Mouse (Mus musculus) hindbrain, embryonic 15.5 days (tissue): Measurements from ENCODE around the gene Sowaha. TPM values are rescaled to one million over a fixed set of nuclear protein-coding genes. Genes with fewer than 3 reads are reported as not detected.

Experiments
- ATAC-seq: fragments of 200-750 bp; cut with Nextera tagmentation; 2 replicates; pipeline ENCODE4 v1.8.0; 2017; ENCODE audit warnings: low read depth, moderate number of reproducible peaks, moderate TSS enrichment; ENCODE audit not compliant: low FRiP score
- H3K27ac ChIP-seq: fragments of 300-500 bp; sonication (generic); replicated peaks from 2 replicates; pipeline ENCODE4 v1.5.1; 2015; ENCODE audit warnings: mild to moderate bottlenecking, inconsistent platforms
- H3K27me3 ChIP-seq: fragments of 300-500 bp; sonication (generic); 2 replicates; pipeline ENCODE4 v1.6.1; 2015; ENCODE audit warnings: control low read depth, inconsistent platforms
- H3K36me3 ChIP-seq: fragments of 300-500 bp; sonication (generic); 2 replicates; pipeline ENCODE4 v1.6.1; 2015; ENCODE audit warnings: control low read depth, inconsistent platforms
- H3K4me1 ChIP-seq: fragments of 300-500 bp; sonication (generic); replicated peaks from 2 replicates; pipeline ENCODE4 v1.6.1; 2015; ENCODE audit warnings: control low read depth, inconsistent platforms
- H3K4me2 ChIP-seq: fragments of 300-500 bp; sonication (generic); 2 replicates; pipeline ENCODE4 v1.6.1; 2015; ENCODE audit warnings: moderate library complexity, mild to moderate bottlenecking, inconsistent platforms
- H3K4me3 ChIP-seq: fragments of 300-500 bp; sonication (generic); 2 replicates; pipeline ENCODE4 v1.5.1; 2015; ENCODE audit warnings: mild to moderate bottlenecking, inconsistent platforms
- H3K9ac ChIP-seq: fragments of 300-500 bp; sonication (generic); 2 replicates; pipeline ENCODE4 v1.6.1; 2015; ENCODE audit warnings: inconsistent platforms
- H3K9me3 ChIP-seq: fragments of 300-500 bp; sonication (generic); 2 replicates; pipeline ENCODE4 v1.6.1; 2016; ENCODE audit warnings: control low read depth, inconsistent platforms
- WGBS: fragments of 180-500 bp; shearing (Covaris S2); methylation state at CpG from one replicate; pipeline ENCODE4 v1.1.7; 2015; 5-methylcytosine and 5-hydroxymethylcytosine counted together
- polyA plus RNA-seq: library from polyadenylated mRNA; unstranded; fragments of >200 nt; fragmentation: Nextera tagmentation; extraction: Ambion mirVana; gene quantifications from 2 replicates; pipeline ENCODE4 v1.2.1, GENCODE M21; 2015

Gene Sowaha
- polyA plus RNA-seq, 1 experiment from 2014 or later = 1.6 TPM

DNA sequence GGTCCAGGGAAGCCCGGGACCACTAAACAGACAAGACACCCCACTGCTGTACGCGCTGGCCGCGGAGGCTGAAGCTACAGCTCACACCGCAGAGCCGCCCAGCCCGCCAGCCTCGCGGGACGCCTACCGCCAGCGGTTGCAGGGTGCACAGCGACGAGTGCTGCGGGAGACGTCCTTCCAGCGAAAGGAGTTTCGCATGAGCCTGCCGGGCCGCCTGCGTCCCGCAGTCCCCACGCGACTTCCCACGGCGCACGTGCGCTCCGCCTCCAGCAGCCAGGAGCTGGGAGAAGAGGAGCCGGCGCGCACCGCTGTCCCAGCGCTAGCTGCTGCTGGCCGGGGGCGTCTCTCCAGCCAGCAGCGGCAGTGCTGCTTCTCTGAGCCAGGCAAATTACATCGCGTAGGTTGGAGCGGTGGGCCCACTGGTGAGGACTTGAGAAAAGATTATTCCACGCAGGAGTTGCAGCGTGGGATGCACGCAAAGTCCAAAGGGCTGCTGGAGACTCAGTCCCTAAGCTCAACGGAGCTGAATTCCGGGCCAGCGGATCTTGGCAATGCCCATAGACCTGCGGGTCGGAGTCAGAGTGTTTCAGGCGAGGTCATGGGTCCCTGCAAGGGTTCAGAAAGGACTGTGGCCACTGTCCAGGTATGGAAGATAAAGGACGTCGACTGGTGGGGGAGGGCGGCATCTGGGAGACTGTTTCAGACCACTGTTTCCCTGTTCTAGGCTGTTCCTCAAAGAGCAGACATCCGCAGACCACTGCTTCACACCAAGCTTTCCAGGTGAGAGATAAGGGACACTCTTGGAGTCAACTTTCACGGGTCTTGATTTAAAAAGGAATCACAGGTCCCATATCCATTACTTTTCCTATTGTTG, 16.3 kb downstream of the Sowaha start:
- Histone ChIP-seq H3K4me1 (peaks cover 20% of the 10 kb centered on the region), H3K27ac (no peak overlapping the region), H3K27me3 (peaks cover 68% of the 10 kb centered on the region), H3K9ac (0 out of 2 replicates have a peak overlapping the region, but pooled peaks have one; percentile 4), H3K9me3 (no peaks in the 10 kb centered on the region), H3K4me3 (peak overlapping the region; percentile 42), H3K36me3 (no peaks in the 10 kb centered on the region), H3K4me2 (peak overlapping the region; percentile 84)
- 7% methylated on average over 55 of the region's 55 CpGs for WGBS
- ATAC-seq = no peak

DNA sequence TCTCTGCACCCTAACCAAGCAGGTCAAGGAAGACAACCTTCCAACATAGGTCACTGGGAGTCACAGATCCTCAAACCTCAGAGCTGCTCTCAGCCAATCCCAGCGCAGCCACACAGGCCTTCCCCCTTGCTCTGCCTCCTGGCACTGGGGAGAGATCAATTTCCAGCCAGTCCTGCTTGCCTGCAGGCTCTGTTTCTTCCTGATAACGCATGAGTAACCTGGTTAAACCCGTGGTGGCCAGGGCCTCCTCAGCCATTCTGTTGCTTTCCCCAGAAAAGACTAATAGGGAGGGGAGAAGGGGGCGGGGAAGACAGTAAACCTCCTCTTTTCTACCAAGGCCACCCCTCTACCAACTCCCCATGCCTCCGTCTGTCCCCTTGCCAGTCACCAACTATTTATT, 18.3 kb downstream of the Sowaha start:
- H3K9me3 ChIP-seq = no peaks in the 10 kb centered on the region
- H3K36me3 ChIP-seq = no peaks in the 10 kb centered on the region
- peaks cover 80% of the 10 kb centered on the region for H3K27me3 ChIP-seq
- no peak overlapping the region for H3K9ac ChIP-seq
- no peak for ATAC-seq
- no peak overlapping the region for H3K4me2 ChIP-seq
- H3K27ac ChIP-seq = no peak overlapping the region
- H3K4me1 ChIP-seq = peaks cover 25% of the 10 kb centered on the region
- 23% methylated on average over 5 of the region's 5 CpGs for WGBS
- no peak overlapping the region for H3K4me3 ChIP-seq

DNA sequence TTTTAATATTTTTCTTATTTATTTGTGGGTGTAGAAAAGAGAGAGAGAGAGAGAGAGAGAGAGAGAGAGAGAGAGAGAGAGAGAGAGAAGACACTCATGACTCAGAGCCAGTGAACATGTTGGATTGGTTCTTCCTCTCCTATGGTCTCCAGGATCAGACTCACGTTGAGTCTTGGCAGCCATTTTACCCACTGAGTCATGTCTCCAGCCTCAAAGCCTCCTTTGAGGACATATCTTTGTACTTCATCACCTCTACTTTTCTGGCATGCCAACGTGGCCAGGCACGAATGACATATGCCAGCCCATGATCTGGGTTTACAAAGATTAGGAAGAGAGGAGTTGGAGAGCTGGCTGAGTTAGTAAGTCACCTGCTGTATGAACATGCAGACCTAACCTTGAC, 19.9 kb downstream of the Sowaha start:
- WGBS = 88% methylated on average over 3 of the region's 3 CpGs
- Histone ChIP-seq H3K4me1 (peaks cover 19% of the 10 kb centered on the region), H3K9ac (no peak overlapping the region), H3K4me2 (no peak overlapping the region), H3K27me3 (peaks cover 86% of the 10 kb centered on the region), H3K9me3 (no peaks in the 10 kb centered on the region), H3K27ac (no peak overlapping the region), H3K36me3 (no peaks in the 10 kb centered on the region), H3K4me3 (no peak overlapping the region)
- no peak for ATAC-seq

DNA sequence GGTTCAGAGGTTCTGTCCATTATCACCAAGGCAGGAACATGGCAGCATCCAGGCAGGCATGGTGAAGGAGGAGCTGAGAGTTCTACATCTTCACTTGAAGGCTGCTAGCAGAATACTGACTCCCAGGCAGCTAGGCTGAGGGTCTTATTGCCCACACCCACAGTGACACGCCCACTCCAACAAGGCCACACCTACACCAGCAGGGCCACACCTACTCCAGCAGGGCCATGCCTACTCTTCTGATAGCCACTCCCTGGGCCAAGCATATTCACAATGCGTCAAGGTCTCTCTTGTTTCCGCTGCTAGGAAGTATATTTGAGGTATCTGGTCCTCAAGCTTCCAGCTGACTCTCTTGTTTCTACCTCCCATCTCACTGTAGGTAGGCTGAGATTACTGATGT, 21.1 kb downstream of the Sowaha start:
- Histone ChIP-seq H3K9ac (no peak overlapping the region), H3K27ac (no peak overlapping the region), H3K4me2 (no peak overlapping the region), H3K4me1 (peaks cover 18% of the 10 kb centered on the region), H3K36me3 (no peaks in the 10 kb centered on the region), H3K4me3 (no peak overlapping the region), H3K9me3 (no peaks in the 10 kb centered on the region), H3K27me3 (peaks cover 76% of the 10 kb centered on the region)
- ATAC-seq = no peak
- WGBS = 54% methylated on average over 3 of the region's 3 CpGs

DNA sequence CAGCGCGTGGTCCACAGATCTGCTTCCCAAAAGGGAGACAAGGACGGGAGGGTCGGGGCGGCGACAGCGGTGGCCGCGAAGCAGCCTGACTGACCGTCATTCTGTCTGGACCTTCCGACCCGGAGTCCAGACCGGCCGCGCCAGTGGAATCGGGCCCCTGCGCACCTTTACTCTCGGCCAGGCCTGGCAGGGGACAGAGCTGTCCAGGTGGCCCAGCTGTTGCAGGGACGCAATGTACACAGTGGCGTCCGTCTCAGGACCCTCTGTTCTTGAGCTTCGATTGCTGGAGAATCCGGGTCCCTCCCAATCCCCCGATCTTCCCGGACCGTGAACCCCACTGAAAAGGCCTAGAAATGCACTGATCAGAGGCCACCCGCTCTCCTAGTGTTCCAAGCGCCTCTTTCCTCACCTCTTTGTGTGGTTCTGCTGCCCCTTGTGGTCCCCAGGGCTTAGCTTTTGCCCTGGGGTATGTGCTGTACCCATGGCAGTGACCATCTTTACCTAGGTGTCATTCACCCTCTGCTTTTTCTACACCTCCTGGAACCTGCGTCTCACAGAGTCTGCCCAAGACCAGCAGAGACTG, 22.6 kb downstream of the Sowaha start:
- ATAC-seq = 0 out of 2 replicates have a peak, but pooled peaks have one; percentile 19
- H3K36me3 ChIP-seq = no peaks in the 10 kb centered on the region

DNA sequence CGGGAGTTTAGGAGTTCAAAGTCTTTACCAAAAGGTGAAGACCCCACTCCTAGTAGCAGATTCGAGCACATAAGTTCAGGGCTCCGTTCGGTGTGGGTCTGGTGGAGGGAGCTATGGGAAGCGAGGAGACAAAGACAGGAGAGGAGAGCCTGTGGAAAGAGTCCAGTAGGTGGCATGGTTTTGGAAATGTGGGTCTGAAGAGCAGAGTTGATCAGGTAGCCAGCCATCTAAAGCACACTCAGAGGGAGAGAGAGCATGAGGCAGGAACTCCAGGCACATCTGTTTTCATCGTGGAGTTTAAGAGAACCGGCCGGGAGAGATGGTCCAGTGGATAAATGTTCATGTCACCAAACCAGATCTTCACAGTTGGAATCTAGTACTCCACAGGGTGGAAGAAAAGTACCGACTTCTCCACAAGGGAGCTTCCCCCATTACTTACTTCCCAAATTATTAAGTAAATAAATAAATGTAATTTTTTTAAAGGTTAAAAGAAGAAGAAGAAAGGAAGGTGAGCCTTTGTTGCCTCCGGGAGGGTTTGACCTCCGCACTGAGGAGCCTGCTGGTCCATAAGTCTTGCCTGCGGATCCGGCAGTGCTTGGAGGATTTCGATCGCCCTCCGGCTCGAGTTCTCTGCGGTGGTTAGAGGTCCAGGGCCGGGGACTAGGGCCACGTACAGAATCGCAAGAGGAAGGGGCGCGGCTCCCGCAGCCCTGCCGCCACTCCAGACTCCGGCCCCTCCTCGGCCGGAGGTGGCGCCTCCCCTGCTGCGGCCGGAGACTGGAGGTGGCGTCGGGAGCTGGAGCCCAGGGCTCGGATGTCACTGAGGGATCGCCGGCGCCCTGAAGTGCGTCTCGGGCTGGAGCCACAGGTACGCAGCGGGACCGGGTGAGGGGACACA, 23.4 kb downstream of the Sowaha start, which contains the start of the genes Gm10447 and Shroom1:
Gene Gm10447 (minus strand): TSS at position 637 of the 898 bp plus-strand sequence.
Gene Shroom1 (plus strand): TSS at position 732 of the 898 bp plus-strand sequence.
- peaks cover 8% of the 10 kb centered on the region for H3K4me1 ChIP-seq
- ATAC-seq = peak; percentile 43; the same call in 1 of the 2 replicates
- WGBS = 5% methylated on average over 42 of the region's 42 CpGs
- H3K4me2 ChIP-seq = peak within 1 kb of the TSS; percentile 67
- H3K27ac ChIP-seq = no peak within 1 kb of the TSS
- H3K36me3 ChIP-seq = no peaks in the 10 kb centered on the region
- H3K27me3 ChIP-seq = peaks cover 53% of the 10 kb centered on the region
- H3K9me3 ChIP-seq = no peaks in the 10 kb centered on the region
- peak within 1 kb of the TSS; percentile 32 for H3K9ac ChIP-seq
- H3K4me3 ChIP-seq = peak within 1 kb of the TSS; percentile 36

More for the DNA sequence above, 22.6 kb downstream of the Sowaha start:
- peak overlapping the region; percentile 36 for H3K4me3 ChIP-seq
- H3K27me3 ChIP-seq = peaks cover 60% of the 10 kb centered on the region
- WGBS = 8% methylated on average over 29 of the region's 29 CpGs
- peak overlapping the region; percentile 67 for H3K4me2 ChIP-seq
- peaks cover 8% of the 10 kb centered on the region for H3K4me1 ChIP-seq
- no peak overlapping the region for H3K27ac ChIP-seq
- H3K9ac ChIP-seq = peak overlapping the region; percentile 32
- H3K9me3 ChIP-seq = no peaks in the 10 kb centered on the region

DNA sequence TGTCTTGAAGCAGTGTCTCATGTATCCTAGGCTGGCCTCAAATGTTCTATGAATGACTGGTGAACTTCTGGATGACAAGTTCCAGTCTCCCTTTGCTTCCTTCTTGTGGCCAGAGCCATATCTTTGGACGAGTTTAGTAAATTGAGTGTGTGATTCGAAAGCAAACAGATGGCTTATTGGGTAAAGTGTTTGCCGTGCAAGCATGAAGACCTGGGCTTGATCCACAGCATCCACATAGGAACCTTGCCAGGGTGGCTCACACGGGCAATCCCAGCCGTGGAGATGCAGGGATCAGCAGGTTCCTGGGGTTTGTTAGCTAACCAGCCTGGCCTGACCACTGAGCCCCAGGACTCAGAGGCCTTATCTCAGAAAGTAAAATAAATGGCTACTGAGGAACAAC, 27.0 kb downstream of the Sowaha start:
- Histone ChIP-seq H3K4me1 (peaks cover 8% of the 10 kb centered on the region), H3K9me3 (no peaks in the 10 kb centered on the region), H3K36me3 (no peaks in the 10 kb centered on the region), H3K27me3 (peaks cover 27% of the 10 kb centered on the region), H3K27ac (no peak overlapping the region), H3K4me3 (no peak overlapping the region), H3K9ac (no peak overlapping the region), H3K4me2 (no peak overlapping the region)
- ATAC-seq = no peak
- WGBS = 89% methylated on average over 5 of the region's 5 CpGs

DNA sequence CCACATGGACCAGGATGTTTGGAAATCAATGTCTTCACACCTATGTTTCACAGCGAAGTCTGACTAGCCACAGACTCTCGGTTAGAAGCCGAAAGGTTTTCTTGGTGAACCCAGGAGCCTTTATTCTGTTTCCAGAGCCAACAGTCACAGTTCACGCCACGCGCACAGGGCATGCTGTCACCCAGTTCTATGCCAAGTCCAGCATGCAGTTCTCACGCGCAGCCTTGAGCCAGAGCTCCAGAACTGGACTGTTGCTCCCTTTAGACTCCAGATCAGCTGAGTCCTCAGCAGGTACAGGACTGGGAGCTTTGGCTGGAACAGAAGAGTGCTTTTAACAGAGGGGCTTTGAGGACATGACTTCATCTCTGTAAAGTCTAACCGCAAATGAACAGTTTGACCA, 27.7 kb downstream of the Sowaha start:
- H3K4me2 ChIP-seq = no peak overlapping the region
- no peaks in the 10 kb centered on the region for H3K36me3 ChIP-seq
- H3K4me1 ChIP-seq = peaks cover 6% of the 10 kb centered on the region
- H3K9ac ChIP-seq = no peak overlapping the region
- peaks cover 21% of the 10 kb centered on the region for H3K27me3 ChIP-seq
- H3K9me3 ChIP-seq = no peaks in the 10 kb centered on the region
- no peak overlapping the region for H3K4me3 ChIP-seq
- no peak overlapping the region for H3K27ac ChIP-seq
- 95% methylated on average over 9 of the region's 9 CpGs for WGBS
- no peak for ATAC-seq

DNA sequence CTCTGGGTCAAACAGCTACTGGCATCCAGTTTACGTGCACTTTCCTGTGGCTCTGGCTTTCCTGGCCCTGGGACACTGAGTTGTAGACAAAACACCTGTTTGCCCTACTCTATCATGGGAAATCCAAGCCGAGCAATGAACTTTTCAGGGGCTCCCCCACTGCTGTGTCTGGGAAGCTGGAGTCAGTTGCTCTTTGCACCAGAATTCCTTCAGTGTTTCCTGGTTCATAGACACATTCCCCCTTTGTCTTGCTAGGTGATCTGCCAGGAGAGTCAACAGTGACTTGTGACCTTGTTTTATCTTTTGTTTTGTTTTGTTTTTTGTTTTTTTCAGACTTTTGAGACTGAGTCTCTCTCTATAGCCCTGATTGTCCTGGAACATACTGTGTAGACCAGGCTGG, 28.7 kb downstream of the Sowaha start:
- Histone ChIP-seq H3K4me1 (no peaks in the 10 kb centered on the region), H3K9ac (no peak overlapping the region), H3K4me2 (no peak overlapping the region), H3K4me3 (no peak overlapping the region), H3K27me3 (peaks cover 13% of the 10 kb centered on the region), H3K27ac (no peak overlapping the region), H3K9me3 (no peaks in the 10 kb centered on the region), H3K36me3 (no peaks in the 10 kb centered on the region)
- WGBS = 76% methylated on average over 2 of the region's 2 CpGs
- no peak for ATAC-seq

DNA sequence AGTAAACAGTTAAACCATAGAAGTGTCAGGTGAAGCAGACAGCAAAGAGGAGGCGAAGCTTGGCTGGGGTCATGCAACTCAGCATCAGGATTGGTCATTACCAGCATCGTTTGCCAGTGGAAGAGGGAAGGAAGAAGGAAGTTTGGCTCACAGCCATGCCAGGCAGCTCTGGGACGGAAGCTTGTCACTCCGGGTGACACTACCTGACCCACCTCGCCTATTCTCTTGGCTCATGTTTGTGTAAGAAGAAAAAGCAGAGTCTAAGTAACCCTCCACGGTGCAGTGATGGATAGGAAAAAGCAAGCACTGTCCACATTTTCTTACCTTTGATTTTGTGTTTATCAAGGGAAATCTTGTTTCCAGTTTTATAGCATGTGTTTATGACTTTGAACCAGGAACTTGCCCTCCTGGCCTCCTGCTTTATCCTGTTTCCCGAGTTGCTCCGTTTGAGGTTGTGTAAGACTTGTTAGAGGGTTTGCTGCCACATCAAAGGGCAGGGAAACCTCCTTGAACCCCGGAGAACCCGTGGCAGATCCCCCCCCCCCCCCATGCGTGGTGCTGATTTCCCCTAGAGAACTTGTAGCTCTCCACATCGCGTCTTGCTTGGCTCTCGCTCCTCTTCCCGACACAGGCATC, 29.9 kb downstream of the Sowaha start:
- ATAC-seq = no peak
- Histone ChIP-seq H3K27me3 (peaks cover 2% of the 10 kb centered on the region; the same call in 1 of the 2 replicates), H3K4me1 (no peaks in the 10 kb centered on the region), H3K36me3 (no peaks in the 10 kb centered on the region), H3K4me3 (no peak overlapping the region), H3K27ac (no peak overlapping the region), H3K9ac (no peak overlapping the region), H3K4me2 (no peak overlapping the region), H3K9me3 (no peaks in the 10 kb centered on the region)
- 72% methylated on average over 15 of the region's 15 CpGs for WGBS

DNA sequence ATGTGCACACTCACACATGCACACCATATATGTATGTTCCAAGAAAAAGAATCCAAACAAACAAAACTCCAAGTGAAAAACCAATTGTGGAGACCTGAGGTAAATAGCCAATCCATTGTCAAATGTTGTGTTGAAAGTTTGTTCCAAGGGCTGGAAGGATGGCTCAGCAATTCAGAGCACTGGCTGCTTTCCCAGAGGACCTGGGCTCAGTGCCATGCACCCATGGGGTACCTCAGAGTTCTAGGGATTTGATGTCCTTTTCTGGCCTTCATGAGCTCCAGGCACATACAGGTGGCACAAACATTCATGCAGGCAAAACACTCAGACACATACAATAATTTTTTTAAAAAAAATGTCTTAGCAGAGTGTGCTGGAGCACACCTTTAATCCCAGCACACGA, 31.5 kb downstream of the Sowaha start:
- H3K4me3 ChIP-seq = no peak overlapping the region
- H3K27ac ChIP-seq = no peak overlapping the region
- no peak for ATAC-seq
- no peaks in the 10 kb centered on the region for H3K36me3 ChIP-seq
- H3K4me1 ChIP-seq = no peaks in the 10 kb centered on the region
- H3K9ac ChIP-seq = no peak overlapping the region
- no peaks in the 10 kb centered on the region for H3K9me3 ChIP-seq
- 90% methylated on average over 1 of the region's 1 CpGs for WGBS
- H3K4me2 ChIP-seq = no peak overlapping the region
- H3K27me3 ChIP-seq = no peaks in the 10 kb centered on the region
